In the genomic region with DNA sequence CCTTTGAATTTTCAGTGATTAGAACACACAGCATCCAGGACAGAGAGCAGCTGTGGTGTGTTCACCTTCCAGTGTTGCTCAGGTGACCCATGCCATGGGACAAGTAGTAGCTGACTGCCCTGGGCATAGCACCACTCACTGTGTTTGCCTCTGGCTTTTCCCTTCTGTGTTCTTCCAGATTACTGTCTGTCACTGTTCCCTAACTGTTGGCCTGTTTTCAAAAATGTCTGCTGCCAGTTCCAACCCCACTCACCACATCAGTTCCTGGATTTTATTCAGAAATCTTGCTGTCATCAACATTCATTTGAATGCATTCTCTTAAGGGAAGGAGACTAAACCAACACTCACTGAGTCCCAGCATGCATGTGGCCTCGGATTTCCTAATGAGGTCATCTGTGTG, we compare ENCODE assay signal across 14 mouse cellular contexts. TPM values are rescaled to one million over a fixed set of nuclear protein-coding genes. Genes with fewer than 3 reads are reported as not detected.
DNase-seq lines count a peak whose midpoint lies in the region.
"Had no signal": no experiment of that assay in that cellular context is flagged by ENCODE, and none has a peak within 500 bp of the region (broad histone marks: within the 10 kb centered on the region; RNA-seq: fewer than 3 reads in every experiment).

No protein-coding gene starts in this region.

- peak; percentile 5 to 19 for DNase-seq in frontal cortex, postnatal 36 days (ENCODE audit: low spot score in 2 of 2)
- no peak for DNase-seq in frontal cortex, postnatal 25 days (ENCODE audit: low spot score in 2 of 2)
- peak; percentile 47 for DNase-seq in layer of hippocampus, adult 11-12 months (ENCODE audit: low spot score)
- no peak for DNase-seq in layer of hippocampus, postnatal 25 days (ENCODE audit: extremely low spot score in 1 of 2, low spot score in 1 of 2)
- DNase-seq in fibroblast of lung, adult 2 months (ENCODE audit: low read depth), result peak; percentile 16
- DNase-seq in layer of hippocampus, postnatal 36 days, result peak; percentile 42 to 46
- no peak for DNase-seq in kidney, adult 8-10 months
- DNase-seq: adrenal gland, postnatal 14 days; cerebellum, adult 9-10 months; gastrocnemius, postnatal 25 days; kidney, adult 2 months; left cerebral cortex, postnatal 4 days; lung, adult 2 months; thymus, postnatal 36 days had no signal

RNA-seq across cellular contexts. Expression of a gene that starts 29.9 kb away (rescaled TPM):
- 10 to 100 TPM; 14.2 to 17.3 TPM for total RNA-seq in layer of hippocampus, postnatal 25 days (2021)
- total RNA-seq in layer of hippocampus, postnatal 36 days (2021), result 10 to 100 TPM; 15.0 to 19.8 TPM

RNA-seq across cellular contexts. Expression of a gene that starts 33.4 kb away (rescaled TPM):
- 100 to 1,000 TPM; 187 to 191 TPM for total RNA-seq in layer of hippocampus, postnatal 25 days (2021)
- 100 to 1,000 TPM; 205 to 208 TPM for total RNA-seq in layer of hippocampus, postnatal 36 days (2021)

Comparison
In these comparisons a context has a peak if more than half of its experiments do, and no peak if none do; other contexts are left out.
1. DNase-seq: peak in frontal cortex, postnatal 36 days (2 of 2), layer of hippocampus, adult 11-12 months (single experiment), fibroblast of lung, adult 2 months (single experiment) and layer of hippocampus, postnatal 36 days (2 of 2); none in frontal cortex, postnatal 25 days (0 of 2), layer of hippocampus, postnatal 25 days (0 of 2) and kidney, adult 8-10 months (0 of 2).